Mouse (Mus musculus) kidney, postnatal 10 days (tissue): ENCODE results near the gene Gm12790.
"Not testable (repeated sequence)": the region's sequence is repeated elsewhere in the genome, so short reads cannot be mapped to it uniquely, and the experiment has no call there.

Experiments
- DNase-seq: peaks from one replicate; pipeline ENCODE4 v3.0.0; 2021; ENCODE audit warnings: mixed read lengths

The Gm12790 gene

GRCm38 (mm10) chr4:101980949-101981348 lies at the start of gene Gm12790:
TSS of gene Gm12790 (minus strand) at chr4:101981049.
- not testable (repeated sequence) for DNase-seq

GRCm38 (mm10) chr4:102026619-102027018 lies 45.8 kb upstream of the Gm12790 start:
- DNase-seq = no peak

GRCm38 (mm10) chr4:101998267-101998922 lies 17.5 kb upstream of the Gm12790 start:
- peak; percentile 82 for DNase-seq

- DNase-seq = no peak
These were observed 16.6 kb upstream of the Gm12790 start for GRCm38 (mm10) chr4:101997426-101997825.

GRCm38 (mm10) chr4:101986326-101986725 lies 5.5 kb upstream of the Gm12790 start, which contains the start of gene Gm12789:
TSS of gene Gm12789 (plus strand) at chr4:101986626.
- DNase-seq = not testable (repeated sequence)

GRCm38 (mm10) chr4:101985678-101986077 lies 4.8 kb upstream of the Gm12790 start:
- no peak for DNase-seq

- DNase-seq = not testable (repeated sequence)
These were observed 40.7 kb downstream of the Gm12790 start, which contains the start of gene Gm12794 for GRCm38 (mm10) chr4:101940107-101940506. TSS of gene Gm12794 (plus strand) at chr4:101940407.
